Mouse (Mus musculus): ENCODE measurements at regions not wholly inside any gene's neighbourhood (a gene's known extent, or its start where the extent isn't known, plus 50 kb on each side); places are given as distances from the start of the nearest gene placed in this dataset.

- no peak for DNase-seq (ENCODE audit: low spot score)
Observed at GRCm38 (mm10) chr1:64295512-64295945, 173.4 kb upstream of the Klf7 start.

GRCm38 (mm10) chr1:64295051-64295450 lies 173.0 kb upstream of the Klf7 start:
- no peak for DNase-seq (ENCODE audit: low spot score)

GRCm38 (mm10) chr1:64288812-64289447 lies 166.8 kb upstream of the Klf7 start:
- no peak for DNase-seq (ENCODE audit: low spot score)

- DNase-seq (ENCODE audit: low spot score): no peak
Observed at GRCm38 (mm10) chr1:64287068-64287467, 165.0 kb upstream of the Klf7 start.

GRCm38 (mm10) chr1:64284656-64285055 lies 162.6 kb upstream of the Klf7 start:
- no peak for DNase-seq (ENCODE audit: low spot score)

GRCm38 (mm10) chr1:64275865-64276264 lies 153.8 kb upstream of the Klf7 start:
- no peak for DNase-seq (ENCODE audit: low spot score)

- no peak for DNase-seq (ENCODE audit: low spot score)
Observed at GRCm38 (mm10) chr1:64275086-64275802, 153.2 kb upstream of the Klf7 start.

- DNase-seq (ENCODE audit: low spot score): no peak
Observed at GRCm38 (mm10) chr1:64257237-64257636, 135.2 kb upstream of the Klf7 start.

GRCm38 (mm10) chr1:64255554-64256295 lies 133.6 kb upstream of the Klf7 start:
- DNase-seq (ENCODE audit: low spot score): no peak

GRCm38 (mm10) chr1:64254673-64255072 lies 132.6 kb upstream of the Klf7 start:
- no peak for DNase-seq (ENCODE audit: low spot score)

- no peak for DNase-seq (ENCODE audit: low spot score)
Observed at GRCm38 (mm10) chr1:64253996-64254395, 131.9 kb upstream of the Klf7 start.

GRCm38 (mm10) chr1:64242401-64242800 lies 120.3 kb upstream of the Klf7 start:
- DNase-seq (ENCODE audit: low spot score): no peak

- no peak for DNase-seq (ENCODE audit: low spot score)
Observed at GRCm38 (mm10) chr1:64229654-64230053, 107.6 kb upstream of the Klf7 start.

GRCm38 (mm10) chr1:64226001-64226918 lies 104.2 kb upstream of the Klf7 start:
- DNase-seq (ENCODE audit: low spot score): peak; percentile 32

GRCm38 (mm10) chr1:64223779-64224687 lies 102.0 kb upstream of the Klf7 start:
- DNase-seq (ENCODE audit: low spot score): no peak

GRCm38 (mm10) chr1:64222475-64222874 lies 100.4 kb upstream of the Klf7 start:
- no peak for DNase-seq (ENCODE audit: low spot score)

GRCm38 (mm10) chr1:64220486-64220885 lies 98.4 kb upstream of the Klf7 start:
- no peak for DNase-seq (ENCODE audit: low spot score)

GRCm38 (mm10) chr1:64220040-64220439 lies 98.0 kb upstream of the Klf7 start:
- DNase-seq (ENCODE audit: low spot score): no peak

- DNase-seq (ENCODE audit: low spot score): no peak
Observed at GRCm38 (mm10) chr1:64215646-64216045, 93.6 kb upstream of the Klf7 start.

- no peak for DNase-seq (ENCODE audit: low spot score)
Observed at GRCm38 (mm10) chr1:64209131-64209530, 87.0 kb upstream of the Klf7 start.
